Mouse (Mus musculus) heart, postnatal 0 days (tissue): ENCODE results near the gene Uap1.

Experiments
- CTCF ChIP-seq: IDR thresholded peaks from 2 replicates; pipeline ENCODE4 v1.5.1; 2016; ENCODE audit warnings: antibody characterized with exemption, control low read depth, low read depth
- EP300 ChIP-seq: IDR thresholded peaks from 2 replicates; pipeline ENCODE4 v1.6.1; 2016; ENCODE audit warnings: antibody characterized with exemption, low read depth

DNA sequence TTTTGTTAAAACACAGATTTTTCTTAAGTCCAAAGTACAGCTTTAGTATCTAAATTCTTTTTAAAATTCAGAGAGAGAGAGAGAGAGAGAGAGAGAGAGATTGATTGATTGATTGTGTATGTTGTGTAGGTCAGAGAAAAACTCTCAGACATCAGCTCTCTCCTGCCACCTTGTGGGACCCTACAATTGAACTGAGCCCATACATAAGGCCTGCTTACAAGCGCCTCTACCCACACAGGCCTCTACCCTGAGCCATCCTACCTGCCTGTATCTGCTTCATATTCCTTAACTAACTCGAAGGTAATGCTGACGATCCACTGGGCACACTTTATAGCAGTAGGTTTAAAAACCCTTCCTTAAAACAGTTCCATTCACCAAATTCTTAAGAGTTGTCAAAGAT, 25.6 kb upstream of the Uap1 start:
- TF ChIP-seq CTCF (peak; percentile 39), EP300 (no peak)
